Mouse (Mus musculus): Measurements from ENCODE around the gene Frmd8.

The Frmd8 gene

DNA sequence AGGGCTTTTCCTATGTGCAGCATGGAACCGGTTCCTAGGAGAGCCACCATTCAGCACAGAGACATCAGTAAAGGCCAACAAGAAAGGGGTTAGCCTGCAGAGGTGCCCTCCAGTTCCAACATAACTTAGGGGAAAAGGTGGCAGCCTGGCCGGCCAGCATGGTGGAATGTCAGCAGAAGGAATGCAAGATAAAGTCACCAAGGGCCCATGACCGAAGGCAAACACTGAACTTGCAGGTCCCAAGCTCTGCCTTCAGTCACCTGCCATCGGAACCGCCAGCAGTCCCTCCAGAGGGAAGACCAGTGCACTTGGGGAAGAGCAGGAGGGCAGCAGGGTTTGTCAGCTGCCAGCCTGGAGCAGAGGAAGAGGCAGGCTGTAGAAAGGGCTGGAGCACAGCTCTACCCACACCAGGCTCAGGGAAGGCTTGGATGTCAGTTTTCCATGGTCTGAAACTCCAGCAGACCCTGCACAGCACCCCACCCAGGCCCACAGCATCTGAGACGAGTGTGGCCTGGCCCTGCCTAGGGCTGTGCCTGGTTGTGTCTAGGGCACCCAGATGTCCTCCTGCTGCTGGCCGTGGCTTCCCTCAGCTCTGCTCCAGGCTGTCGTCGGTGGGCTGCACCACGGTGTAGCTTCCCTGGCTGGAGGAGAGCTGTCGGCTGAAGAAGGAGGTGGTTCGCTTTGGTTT lies 22.9 kb downstream of the Frmd8 start:
- in situ Hi-C loops (cut with MboI, MseI): loop anchor here in 1 of 2 experiments (5.0 to 25.0 kb wide), 2 partner anchors 35 to 1465 kb away; partner anchors contain the start of gene Kdm2a

- in situ Hi-C loops (cut with MboI, MseI): loop anchor here in 1 of 2 experiments (5.0 to 25.0 kb wide), 2 partner anchors 36 to 1464 kb away; partner anchors contain the start of gene Kdm2a
Observed at GRCm38 (mm10) chr19:5851481-5851971, 23.5 kb downstream of the Frmd8 start.

GRCm38 (mm10) chr19:5850860-5851259 lies 24.2 kb downstream of the Frmd8 start:
- in situ Hi-C loops (cut with MboI, MseI): loop anchor here in 1 of 2 experiments (5.0 to 25.0 kb wide), 2 partner anchors 36 to 1464 kb away; partner anchors contain the start of gene Kdm2a

GRCm38 (mm10) chr19:5849843-5850527 lies 25.1 kb downstream of the Frmd8 start:
- in situ Hi-C loops (cut with MboI, MseI): loop anchor here (5.0 to 25.0 kb wide), 3 partner anchors 37 to 1463 kb away; partner anchors contain the start of gene Kdm2a (in 1 of the 2)

- in situ Hi-C loops (cut with MboI, MseI): loop anchor here (5.0 kb wide), 1 partner anchor 57 kb away; no protein-coding TSS in a partner anchor
Observed at GRCm38 (mm10) chr19:5848826-5849672, 26.0 kb downstream of the Frmd8 start.

GRCm38 (mm10) chr19:5848032-5848825 lies 26.8 kb downstream of the Frmd8 start:
- in situ Hi-C loops (cut with MboI, MseI): loop anchor here (5.0 kb wide), 1 partner anchor 56 kb away; no protein-coding TSS in a partner anchor

- in situ Hi-C loops (cut with MboI, MseI): loop anchor here (5.0 kb wide), 1 partner anchor 55 kb away; no protein-coding TSS in a partner anchor
Observed at GRCm38 (mm10) chr19:5847306-5847796, 27.7 kb downstream of the Frmd8 start.

DNA sequence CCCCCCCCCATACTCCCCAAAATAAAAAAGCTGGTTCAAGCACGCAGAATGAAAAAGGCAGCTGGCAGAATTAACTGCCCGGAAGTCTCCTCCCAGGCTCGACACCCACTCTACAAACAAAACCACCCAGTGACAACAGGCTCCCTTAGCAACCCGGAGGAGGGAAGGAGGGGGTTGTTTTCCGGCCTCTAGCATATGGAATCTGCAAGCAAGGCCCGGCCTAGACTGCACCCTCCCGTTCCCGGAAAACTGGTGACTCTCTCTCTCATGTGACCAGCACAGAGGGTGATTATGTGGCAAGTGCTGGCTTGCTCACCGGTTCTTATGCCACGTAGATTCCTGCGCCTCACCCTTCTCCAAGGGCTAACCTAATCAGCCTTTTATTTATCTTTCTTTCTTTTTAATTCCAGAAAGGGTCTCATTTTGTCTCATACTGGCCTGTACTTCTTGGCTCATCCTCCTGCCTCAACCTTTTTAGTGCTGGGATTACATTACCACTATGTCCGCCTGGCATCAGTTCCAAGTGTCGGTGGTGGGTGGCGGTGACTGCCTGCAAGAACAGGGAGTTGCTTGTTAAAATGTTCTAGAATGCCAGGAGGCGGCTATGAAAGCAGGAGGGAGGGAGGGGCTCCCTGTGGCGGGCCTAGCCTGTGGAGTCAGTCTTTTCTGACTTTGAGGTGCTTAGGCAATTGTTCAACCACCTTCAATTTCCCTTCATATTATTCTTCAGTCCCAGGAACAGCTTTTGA lies 28.3 kb downstream of the Frmd8 start:
- in situ Hi-C loops (cut with MboI, MseI): loop anchor here (5.0 kb wide), 1 partner anchor 54 kb away; no protein-coding TSS in a partner anchor

- in situ Hi-C loops (cut with MboI, MseI): loop anchor here (5.0 kb wide), 1 partner anchor 54 kb away; no protein-coding TSS in a partner anchor
Observed at GRCm38 (mm10) chr19:5846154-5846553, 28.9 kb downstream of the Frmd8 start.

GRCm38 (mm10) chr19:5845319-5846135 lies 29.5 kb downstream of the Frmd8 start:
- in situ Hi-C loops (cut with MboI, MseI): loop anchor here (5.0 kb wide), 1 partner anchor 53 kb away; no protein-coding TSS in a partner anchor

DNA sequence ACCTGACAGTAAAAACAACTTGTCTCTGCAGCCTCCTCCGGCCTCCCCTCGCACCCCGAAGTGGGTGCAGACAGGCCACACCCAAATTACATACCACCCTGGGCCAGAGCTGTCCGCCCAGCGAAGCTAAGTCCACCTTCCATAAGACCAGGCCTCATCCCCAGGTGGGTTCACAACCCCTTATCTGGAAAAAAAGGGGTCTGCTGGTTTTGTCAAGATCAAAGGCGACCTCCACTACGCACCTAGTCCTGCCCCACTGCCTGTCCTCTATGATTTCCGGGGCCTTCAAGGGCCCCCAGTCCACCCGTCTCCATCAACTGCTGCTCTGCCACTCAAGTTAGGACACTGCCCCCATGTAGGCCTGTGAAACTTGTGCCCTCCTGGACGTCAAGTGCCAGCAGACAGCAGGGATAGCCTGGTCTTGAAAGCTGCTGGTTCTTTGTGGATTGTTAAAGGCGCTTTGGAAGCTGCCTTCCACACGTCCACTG lies 30.2 kb downstream of the Frmd8 start:
- in situ Hi-C loops (cut with MboI, MseI): loop anchor here (5.0 kb wide), 1 partner anchor 53 kb away; no protein-coding TSS in a partner anchor

- in situ Hi-C loops (cut with MboI, MseI): no loop called here
Observed at GRCm38 (mm10) chr19:5843781-5844691, 31.0 kb downstream of the Frmd8 start.

DNA sequence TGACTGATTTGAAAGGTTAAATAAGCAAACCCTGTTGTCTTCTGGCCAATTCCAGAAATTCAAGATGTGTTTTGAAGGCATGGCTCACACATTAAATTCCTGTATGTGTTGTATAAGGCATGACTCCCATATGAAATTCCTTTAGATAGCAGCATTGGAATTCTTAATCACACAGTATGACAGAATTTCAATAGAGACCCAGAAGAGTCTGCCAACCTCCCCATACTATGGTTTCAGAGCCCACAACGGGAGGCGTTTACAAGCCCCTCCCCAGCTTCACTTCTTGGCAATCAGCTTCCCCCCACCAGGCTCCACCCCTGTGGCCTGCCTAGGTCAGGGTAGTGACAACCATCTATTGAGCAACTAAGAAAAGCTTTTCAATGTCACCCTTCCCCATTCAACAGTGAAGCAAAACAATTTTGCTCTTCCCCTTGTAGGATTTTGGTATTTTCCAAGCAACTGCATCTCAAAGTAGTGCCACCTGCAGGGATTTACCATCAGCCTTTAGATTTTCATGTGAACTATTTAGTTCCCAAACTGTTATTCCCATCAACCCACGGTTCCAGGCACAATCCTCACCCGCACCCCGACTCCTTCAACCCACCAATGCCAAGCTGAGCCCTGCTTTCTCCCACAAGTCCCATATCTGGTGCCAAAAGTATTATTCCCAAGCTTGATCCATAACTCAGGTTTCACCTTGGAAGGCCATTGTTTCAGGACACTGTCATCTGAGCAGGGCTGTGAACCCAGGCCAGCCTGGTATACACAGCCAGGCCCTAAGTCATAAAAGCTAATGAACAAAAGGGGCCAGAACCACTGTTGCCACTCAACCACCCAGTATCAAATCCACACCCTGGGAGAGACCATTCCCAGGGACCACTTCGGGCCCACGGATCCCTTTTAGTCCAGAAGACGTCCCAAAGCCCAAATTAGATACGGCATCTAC lies 32.0 kb downstream of the Frmd8 start:
- in situ Hi-C loops (cut with MboI, MseI): no loop called here

DNA sequence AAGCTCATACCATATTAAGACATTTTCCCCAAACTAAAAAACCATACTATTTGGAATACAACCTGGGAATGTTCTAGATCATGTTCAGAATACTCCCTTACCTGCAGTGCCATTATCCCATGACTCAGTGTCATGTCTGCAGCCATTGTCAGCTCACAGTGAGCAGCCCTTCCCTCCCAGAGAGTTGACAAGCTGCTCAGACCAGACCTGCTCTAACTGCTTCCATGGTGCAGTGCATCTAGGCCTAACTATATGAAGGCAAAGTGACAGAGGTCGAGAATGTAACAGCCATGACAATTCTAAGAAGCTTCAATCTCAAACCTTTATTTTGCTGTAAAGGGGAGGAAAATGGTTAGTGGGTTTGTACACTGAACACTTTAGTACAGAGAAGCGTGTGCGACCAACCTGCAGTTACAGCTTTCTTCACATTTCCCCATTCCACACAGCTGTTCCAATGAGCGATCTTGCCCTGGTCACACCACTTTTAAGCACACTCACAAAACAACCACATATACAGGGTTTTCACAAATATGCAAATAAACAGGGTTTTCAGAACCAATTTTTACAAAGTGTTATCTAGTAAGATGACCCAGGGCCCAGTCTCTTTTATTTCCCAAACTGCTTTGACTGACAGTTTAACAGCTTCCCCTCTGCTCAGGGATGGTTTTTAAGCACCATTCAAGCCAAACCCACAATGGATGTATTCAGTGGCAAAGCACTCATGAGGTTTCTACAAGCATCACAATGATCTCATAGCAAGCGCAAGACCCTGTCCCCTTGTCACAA lies 32.9 kb downstream of the Frmd8 start:
- in situ Hi-C loops (cut with MboI, MseI): no loop called here

DNA sequence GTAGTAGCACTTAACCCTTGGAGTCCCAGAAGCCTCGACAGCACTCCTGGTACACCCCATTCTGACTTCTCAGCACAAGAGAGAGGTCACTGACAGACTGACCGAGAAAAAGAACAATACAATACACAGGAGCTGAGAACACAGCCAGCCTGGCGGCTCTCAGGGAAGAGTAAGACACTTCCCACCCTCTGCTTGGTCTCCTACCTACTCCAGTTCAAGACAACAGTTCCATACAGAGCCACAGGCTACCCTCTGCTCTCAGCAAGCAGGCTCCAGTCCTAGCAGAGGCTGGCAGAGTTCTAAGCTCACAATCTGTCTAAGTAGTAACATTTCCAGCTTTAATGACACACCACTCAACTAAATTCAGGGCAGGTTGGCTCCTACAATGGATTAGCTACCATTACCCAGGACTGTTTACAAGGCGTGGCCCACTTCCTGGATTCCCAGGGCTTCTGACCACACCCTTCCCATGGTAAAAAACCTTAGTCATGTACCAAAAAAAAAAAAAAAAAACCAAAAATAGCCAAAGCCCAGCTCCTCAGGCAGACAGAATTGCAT lies 33.6 kb downstream of the Frmd8 start:
- in situ Hi-C loops (cut with MboI, MseI): no loop called here

Data from T-helper 17 cell (primary cell).